Mouse (Mus musculus) gastrocnemius, adult 2 months (tissue): ENCODE measurements around the gene Slc25a3. TPM values are rescaled to one million over a fixed set of nuclear protein-coding genes. Genes with fewer than 3 reads are reported as not detected.
A peak's percentile ranks its signal among the peaks of the same experiment; 100 is the strongest.

Experiments used
- DNase-seq: peaks from one replicate; pipeline ENCODE4 v3.0.0; 2022
- H3K27ac ChIP-seq: fragments of 200-600 bp; 2 replicates; pipeline ENCODE4 v1.8.1; 2022; ENCODE audit warnings: mild to moderate bottlenecking
- H3K4me3 ChIP-seq: fragments of 200-600 bp; 2 replicates; pipeline ENCODE4 v1.8.1; 2022; ENCODE audit warnings: mild to moderate bottlenecking, moderate library complexity
- CTCF ChIP-seq: fragments of 200-600 bp; IDR thresholded peaks from 2 replicates; pipeline ENCODE4 v1.8.1; 2022; ENCODE audit warnings: antibody characterized with exemption, mild to moderate bottlenecking, moderate library complexity
- intact Hi-C: fragments of 180-260 bp; cut with DNase I; formaldehyde crosslinking; loops from one replicate; pipeline ENCODE4 v1.15.1; 2025
- total RNA-seq, 2 experiments: library from RNA; stranded (reverse); gene quantifications; 2 replicates each; pipeline ENCODE4 v1.2.3; 2021

Gene Slc25a3
- total RNA-seq, 2 experiments from 2014 or later = 1,080 to 1,363 TPM

DNA sequence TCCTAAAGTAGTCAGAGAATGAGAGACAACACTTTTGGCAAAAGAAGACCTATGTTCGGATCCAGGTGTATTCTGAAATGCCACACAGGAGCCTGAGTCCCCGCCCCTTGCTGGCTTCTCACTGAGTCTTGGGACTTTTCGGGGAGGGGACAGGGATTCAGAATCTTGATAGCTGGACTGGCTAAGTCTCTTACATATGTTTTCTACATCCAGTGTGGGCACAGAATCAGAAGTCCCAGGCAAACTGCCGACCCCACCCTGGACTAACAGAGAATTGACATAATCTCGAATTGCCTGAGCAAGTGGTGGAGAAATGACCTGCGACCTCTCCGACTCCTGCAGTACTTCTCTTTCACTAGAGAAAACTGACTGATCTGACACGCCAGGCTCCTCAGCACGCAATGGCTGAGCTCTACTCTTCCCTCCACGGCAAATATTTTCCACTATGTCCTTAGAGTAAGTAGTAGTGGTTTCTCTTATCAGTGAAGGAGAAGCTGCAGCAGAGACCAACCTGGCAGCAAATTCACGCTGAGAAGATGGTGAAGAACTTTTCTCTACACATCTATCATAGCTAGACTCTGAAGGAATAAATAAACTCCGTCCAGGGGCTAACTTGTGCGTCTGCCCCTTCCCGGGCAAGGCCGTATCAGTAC lies 38.8 kb upstream of the Slc25a3 start:
- H3K4me3 ChIP-seq = no peak overlapping the region
- DNase-seq = no peak
- intact Hi-C loops = no loop called here
- TF ChIP-seq CTCF = no peak
- H3K27ac ChIP-seq = peak overlapping the region; percentile 96

DNA sequence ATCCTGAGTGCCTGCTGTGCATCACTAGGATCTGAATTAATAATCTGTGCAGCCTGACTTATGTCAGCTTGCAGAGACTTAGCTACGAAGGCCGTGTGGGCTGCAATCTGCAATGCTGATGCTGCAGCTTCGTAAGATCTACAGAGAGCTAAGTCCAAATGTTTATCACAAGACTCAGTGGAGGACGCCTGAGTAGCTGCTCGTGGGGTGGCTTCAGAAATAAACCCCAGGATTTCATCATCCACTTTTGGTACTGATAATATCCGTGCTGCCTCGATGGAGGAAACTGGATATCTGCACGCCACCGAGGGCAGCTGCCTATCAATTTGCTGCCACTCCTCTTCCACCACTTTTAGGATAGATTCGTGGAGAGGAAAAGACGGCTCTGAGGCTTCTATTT lies 38.2 kb upstream of the Slc25a3 start:
- no peak for TF ChIP-seq CTCF
- intact Hi-C loops = no loop called here
- Histone ChIP-seq H3K27ac (peak overlapping the region; percentile 96), H3K4me3 (no peak overlapping the region)
- no peak for DNase-seq

DNA sequence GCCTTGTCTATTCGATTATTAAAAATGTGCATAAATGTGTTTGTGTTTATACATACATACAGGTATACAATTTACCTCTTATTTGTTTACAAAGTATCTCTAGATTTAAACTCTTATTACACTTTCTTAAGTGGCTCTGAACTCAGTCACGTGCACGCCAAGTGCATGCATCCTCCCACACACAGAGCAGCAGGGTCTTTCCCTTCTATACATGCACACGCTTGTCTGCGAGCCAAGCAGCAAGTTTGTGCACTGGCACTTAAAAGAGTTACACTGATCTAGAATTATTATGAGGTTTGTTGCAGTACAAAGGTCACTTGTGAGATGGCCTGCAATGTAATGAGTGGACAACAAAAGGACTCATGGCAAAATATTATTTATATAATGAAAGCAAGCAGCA lies 37.1 kb upstream of the Slc25a3 start:
- no peak overlapping the region for H3K4me3 ChIP-seq
- DNase-seq = no peak
- intact Hi-C loops = no loop called here
- TF ChIP-seq CTCF = no peak
- peak overlapping the region; percentile 96 for H3K27ac ChIP-seq

DNA sequence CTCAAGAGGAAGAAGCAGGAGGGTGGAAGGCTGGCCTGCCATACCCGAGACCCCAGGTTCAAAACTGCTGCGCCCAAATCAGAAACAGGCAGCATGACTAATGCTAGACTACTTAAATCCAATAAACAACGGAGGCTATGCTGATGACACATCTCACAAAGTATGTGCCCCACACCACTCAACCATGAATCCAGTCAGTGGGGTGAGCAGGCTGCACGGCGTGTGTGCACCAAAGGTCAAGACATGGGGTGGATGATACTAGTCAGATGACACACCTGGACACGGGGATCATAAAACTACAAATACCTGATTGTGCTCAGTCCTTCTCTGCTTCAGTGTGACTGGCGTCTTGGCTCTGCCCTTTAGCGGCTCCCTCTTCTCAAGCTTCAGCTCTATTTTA lies 34.6 kb upstream of the Slc25a3 start:
- intact Hi-C loops = no loop called here
- no peak for DNase-seq
- no peak for TF ChIP-seq CTCF
- H3K4me3 ChIP-seq = peak overlapping the region; percentile 27
- H3K27ac ChIP-seq = peak overlapping the region; percentile 65

DNA sequence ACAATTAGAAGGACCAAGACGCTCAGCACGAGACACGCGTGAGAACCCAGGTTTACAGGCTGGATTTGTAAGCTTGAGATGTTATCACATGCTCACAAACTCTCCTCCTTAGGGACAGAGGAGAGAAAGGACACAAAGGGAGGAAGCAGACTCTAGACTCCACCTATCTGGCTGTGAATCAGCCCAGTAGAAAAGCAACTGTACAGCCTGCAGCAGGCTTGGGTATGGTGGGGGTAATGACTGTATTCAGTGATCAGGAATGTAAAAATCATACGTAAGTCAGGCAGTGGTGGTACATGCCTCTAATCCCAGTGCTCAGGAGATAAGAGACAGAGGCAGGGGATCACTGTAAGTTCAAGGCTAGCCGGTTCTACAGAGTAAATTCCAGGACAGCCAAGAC lies 32.5 kb upstream of the Slc25a3 start:
- intact Hi-C loops = no loop called here
- Histone ChIP-seq H3K4me3 (peak overlapping the region; percentile 15), H3K27ac (peak overlapping the region; percentile 65)
- no peak for TF ChIP-seq CTCF
- DNase-seq = no peak

DNA sequence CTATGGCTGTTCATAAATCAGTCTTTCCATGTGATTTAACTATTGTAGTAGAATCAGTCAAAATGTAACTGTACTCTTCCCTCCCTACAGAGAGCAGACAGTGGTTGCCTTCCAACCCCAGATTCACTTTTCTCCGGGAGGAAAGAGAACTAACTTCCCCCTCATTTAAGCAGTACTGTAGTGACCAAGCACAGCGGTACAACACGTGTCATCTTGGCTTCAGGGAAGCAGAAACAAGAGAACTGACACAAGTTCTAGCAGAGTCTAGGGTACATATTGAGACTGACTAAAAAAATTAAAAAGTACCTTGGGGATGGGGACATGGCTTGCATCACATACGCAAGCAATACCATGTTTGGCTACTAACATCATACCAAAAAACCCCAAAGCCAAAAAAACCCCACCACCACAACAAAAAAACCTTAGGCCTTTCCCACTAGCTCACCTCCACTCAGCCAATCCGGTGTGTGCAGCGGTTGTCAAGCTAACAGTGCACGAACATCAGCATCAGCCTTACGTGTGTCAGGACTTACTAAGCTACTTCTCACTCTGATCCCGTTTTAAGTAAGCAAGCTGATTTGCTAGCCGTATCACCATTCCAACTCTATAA lies 30.1 kb upstream of the Slc25a3 start:
- no peak for TF ChIP-seq CTCF
- DNase-seq = no peak
- intact Hi-C loops = no loop called here
- Histone ChIP-seq H3K4me3 (no peak overlapping the region), H3K27ac (no peak overlapping the region)

DNA sequence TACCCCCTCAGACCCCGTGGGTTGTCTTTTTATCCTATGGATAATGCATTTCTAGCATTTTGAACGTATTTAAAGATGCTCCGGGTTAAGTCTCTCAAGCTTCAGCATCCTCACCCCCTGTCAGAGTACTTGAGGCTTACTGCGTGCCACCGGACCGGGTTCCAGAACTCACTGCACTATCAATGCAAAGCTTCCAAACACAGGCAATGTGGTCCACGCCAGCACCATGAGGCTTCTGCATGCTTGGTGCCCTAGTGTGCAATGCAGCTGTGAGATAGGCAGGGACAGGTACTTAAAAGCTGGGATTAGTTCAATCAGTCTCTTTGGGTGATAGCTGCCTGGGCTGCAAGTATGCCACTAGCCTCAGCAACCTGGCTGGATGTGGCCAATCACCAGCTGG lies 21.6 kb upstream of the Slc25a3 start:
- DNase-seq = no peak
- no peak for TF ChIP-seq CTCF
- intact Hi-C loops = no loop called here
- Histone ChIP-seq H3K27ac (no peak overlapping the region), H3K4me3 (no peak overlapping the region)

DNA sequence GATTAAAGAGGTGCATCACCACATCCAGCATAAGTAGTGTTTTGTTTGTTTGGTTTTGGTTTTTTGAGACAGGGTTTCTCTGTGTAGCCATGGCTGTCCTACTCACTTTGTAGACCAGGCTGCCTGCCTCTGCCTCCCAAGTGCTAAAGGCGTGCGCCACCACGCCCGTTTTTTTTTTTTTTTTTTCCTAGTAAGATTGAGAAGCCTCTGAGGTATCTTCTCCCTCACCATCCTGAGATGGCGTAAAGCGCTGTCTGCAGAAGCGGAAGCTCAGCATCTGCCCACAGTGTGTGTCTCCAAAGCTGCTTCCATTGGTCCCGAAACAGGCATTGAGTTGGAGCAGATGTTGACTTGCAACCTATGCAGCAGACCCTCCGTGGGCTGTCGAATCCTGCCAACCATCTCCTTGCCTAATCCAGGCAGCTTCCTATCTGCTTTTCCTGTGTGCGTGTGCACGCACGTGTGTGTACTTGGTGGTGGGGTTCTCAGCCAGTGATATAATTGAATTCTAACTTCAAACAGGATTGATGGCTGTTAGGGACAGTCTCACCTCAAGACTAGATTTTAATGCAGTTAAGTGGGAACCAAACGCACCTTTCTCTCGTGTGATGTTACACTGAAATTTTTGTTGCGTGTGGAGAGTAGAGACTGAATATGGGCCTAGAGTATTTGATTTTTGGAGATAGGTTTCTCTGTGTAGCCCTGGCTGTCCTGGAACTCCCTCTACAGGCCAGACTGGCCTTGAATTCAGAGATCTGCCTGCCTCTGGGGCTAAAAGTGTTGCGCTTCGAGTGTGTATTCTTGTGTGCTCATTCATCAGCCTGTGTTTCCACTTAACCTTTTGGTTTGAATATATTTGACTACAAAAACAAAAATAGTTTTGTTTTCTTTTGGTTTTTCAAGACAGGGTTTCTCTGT lies 19.7 kb upstream of the Slc25a3 start:
- H3K4me3 ChIP-seq = no peak overlapping the region
- intact Hi-C loops = loop anchor here (5.0 kb wide), 2 partner anchors 71 to 411 kb away; no protein-coding TSS in a partner anchor
- no peak overlapping the region for H3K27ac ChIP-seq
- no peak for DNase-seq
- TF ChIP-seq CTCF = peak; percentile 13; the same call in 1 of the 2 replicates

DNA sequence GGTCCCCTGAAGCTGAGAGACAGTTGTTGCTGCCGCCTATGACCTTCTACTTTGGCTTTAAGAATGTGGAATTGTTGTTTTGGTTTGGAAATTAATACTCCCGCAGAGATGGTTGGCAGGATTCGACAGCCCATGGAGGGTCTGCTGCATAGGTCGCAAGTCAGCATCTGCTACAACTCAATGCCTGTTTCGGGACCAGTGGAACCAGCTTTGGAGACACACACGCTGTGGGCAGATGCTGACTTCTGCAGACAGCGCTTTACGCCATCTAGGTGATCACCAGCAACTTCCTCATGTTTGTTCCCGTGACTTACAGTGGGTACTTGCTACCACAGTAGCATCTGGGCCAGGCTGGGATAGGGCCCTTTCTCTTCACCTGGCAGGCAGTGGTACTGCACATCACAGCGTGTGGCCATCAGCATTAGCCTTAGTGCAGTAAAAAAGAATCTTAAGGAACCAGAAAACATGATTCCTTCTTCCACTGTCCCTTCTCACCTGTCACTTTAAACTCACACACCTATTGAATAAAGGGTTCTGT lies 18.9 kb upstream of the Slc25a3 start:
- DNase-seq = no peak
- Histone ChIP-seq H3K27ac (no peak overlapping the region), H3K4me3 (no peak overlapping the region)
- intact Hi-C loops = loop anchor here (5.0 kb wide), 2 partner anchors 70 to 410 kb away; no protein-coding TSS in a partner anchor
- TF ChIP-seq CTCF = no peak

DNA sequence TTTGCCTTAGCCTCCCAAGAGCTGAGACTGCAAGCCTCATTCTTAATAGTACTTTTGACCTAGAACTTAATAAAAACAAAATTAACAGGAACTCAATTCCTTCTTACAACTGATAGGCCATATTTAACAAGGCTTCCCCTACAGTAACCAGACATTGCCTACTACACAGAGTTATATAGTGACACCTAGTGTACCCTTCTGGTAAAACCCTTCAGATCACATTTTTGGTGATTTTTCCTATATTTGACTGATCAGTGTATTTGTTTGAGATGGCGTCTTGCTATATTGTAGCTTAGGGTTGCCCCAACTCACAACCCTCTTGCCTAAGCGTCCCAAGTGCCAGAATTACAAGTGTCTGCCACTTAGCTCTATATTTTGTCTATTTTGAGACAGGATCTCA lies 17.7 kb upstream of the Slc25a3 start:
- intact Hi-C loops = loop anchor here (5.0 kb wide), 2 partner anchors 69 to 409 kb away; no protein-coding TSS in a partner anchor
- TF ChIP-seq CTCF = peak; percentile 78
- no peak for DNase-seq
- no peak overlapping the region for H3K4me3 ChIP-seq
- no peak overlapping the region for H3K27ac ChIP-seq

DNA sequence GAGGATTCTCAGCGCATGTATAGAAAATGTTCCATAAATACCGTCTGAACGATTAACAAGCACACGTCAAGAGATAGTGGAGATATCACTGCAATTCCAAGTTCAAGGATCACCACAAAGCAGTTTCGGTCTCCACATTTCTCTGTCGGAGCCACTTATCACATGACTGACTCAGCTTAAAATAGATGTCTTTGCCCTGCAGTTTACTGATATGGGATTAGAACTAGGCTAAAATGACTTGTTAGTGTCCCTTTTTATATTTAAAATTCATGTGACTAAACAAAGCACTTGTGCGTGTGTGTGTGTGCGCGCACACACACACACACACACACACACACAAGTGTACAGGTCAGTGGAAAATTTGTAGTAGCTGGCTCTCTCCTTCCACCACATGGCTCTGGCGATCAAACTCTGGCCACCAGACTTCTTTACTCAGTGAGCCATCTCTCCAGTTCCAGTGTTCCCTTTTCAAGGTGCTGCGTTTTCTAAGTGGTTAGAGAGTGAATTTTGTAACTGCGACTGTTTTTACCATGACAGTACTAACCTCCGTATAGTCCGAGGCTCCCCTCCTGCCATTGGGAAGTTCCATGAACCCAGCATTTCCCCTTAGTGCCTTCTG lies 15.4 kb upstream of the Slc25a3 start:
- no peak for TF ChIP-seq CTCF
- Histone ChIP-seq H3K4me3 (no peak overlapping the region), H3K27ac (no peak overlapping the region)
- intact Hi-C loops = no loop called here
- DNase-seq = no peak

DNA sequence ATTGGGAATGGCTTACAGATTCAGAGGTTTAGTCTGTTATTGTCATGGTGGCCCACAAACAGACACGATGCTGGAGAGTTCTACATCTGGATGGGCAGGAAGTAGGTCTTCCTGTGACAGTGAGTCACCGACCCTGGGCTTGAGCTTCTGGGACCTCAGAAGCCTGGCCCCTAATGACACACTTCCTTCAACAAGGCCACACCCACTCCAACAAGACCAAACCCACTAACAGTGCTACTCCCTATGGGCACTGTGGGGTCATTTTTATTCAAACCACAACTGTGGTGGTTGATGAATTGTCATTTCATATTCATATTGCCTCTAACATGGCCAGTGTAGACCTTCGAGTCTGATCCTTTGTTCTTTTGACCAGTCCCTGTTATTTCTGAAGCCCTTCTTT lies 14.5 kb upstream of the Slc25a3 start:
- Histone ChIP-seq H3K27ac (0 out of 2 replicates have a peak overlapping the region, but pooled peaks have one; percentile 12), H3K4me3 (no peak overlapping the region)
- intact Hi-C loops = no loop called here
- DNase-seq = no peak
- TF ChIP-seq CTCF = no peak

DNA sequence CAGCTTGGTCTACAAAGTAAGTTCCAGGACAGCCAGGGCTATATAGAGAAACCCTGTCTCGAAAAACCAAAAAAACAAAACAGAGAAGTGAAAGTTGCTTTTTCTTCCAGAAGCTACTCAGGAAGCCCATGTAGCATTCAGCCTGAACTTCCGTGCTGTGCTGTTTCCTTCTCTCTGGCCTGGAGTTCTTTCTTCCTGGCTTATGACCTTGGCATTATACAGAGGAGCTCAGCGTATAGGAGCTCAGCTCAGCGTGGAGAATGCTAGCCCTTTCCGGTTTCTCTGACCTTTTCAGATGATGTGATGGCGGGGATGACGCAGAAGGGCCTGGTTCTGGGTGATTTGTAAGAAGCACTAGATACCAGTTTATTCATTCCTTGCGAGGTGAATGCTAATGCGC lies 13.5 kb upstream of the Slc25a3 start:
- Histone ChIP-seq H3K4me3 (no peak overlapping the region), H3K27ac (no peak overlapping the region)
- intact Hi-C loops = no loop called here
- TF ChIP-seq CTCF = no peak
- no peak for DNase-seq
